Mouse (Mus musculus) adrenal gland, postnatal 14 days (tissue): ENCODE data around the gene Aarsd1. TPM values are rescaled to one million over a fixed set of nuclear protein-coding genes. Genes with fewer than 3 reads are reported as not detected.
"Not testable (repeated sequence)": the region's sequence is repeated elsewhere in the genome, so short reads cannot be mapped to it uniquely, and the experiment has no call there.

Experiments
- DNase-seq: peaks from one replicate; pipeline ENCODE4 v3.0.0; 2021; ENCODE audit warnings: mixed read lengths
- microRNA-seq, 2 experiments: library from miRNA; unstranded; fragments of <30 nt; microRNA quantifications; one replicate each; pipeline ENCODE4 v1.2.0; 2021
- total RNA-seq: library from RNA; stranded (reverse); gene quantifications from 2 replicates; pipeline ENCODE4 v1.2.3, GENCODE M21; 2021

Gene Aarsd1
- total RNA-seq, 1 experiment from 2014 or later = 41.9 TPM

GRCm38 (mm10) chr11:101378926-101379325 is 38.5 kb downstream of the Aarsd1 start:
- DNase-seq = peak; percentile 57

DNA sequence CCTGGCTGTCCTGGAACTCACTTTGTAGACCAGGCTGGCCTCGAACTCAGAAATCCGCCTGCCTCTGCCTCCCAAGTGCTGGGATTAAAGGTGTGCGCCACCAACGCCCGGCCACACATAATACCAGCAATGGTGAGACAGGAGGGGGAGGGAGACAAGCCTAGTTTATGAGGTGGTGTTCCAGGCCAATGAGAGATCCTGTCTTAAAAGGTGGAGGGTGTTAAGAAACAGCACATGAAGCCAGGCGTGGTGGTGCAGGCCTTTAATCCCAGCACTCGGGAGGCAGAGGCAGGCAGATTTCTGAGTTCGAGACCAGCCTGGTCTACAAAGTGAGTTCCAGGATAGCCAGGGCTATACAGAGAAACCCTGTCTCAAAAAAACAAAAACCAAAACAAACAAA is 39.2 kb downstream of the Aarsd1 start:
- DNase-seq = not testable (repeated sequence)

GRCm38 (mm10) chr11:101374421-101374938 is 42.9 kb downstream of the Aarsd1 start:
- no peak for DNase-seq

DNA sequence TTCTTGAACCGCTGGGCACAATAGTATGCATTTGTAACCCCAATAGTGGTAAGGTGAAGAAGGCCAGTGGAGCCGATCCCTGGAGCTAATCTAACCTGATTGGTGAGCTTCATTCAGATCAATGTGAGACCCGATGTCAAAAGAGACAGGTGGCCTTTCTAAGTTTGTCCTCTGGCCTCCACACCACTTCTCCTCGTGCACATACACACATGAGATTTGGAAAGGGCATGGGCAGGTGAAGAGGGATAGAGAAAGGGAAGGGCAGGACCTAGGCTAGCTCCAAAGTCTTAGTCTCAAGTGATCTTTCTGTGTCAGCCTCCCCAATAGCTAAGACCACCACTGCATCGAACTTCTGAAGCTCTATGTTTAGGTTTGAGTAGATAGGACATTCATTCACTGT is 47.3 kb downstream of the Aarsd1 start:
- DNase-seq = no peak

GRCm38 (mm10) chr11:101367326-101367935 is 50.0 kb downstream of the Aarsd1 start, which contains the start of gene G6pc:
Gene G6pc (plus strand): TSS chr11:101367561.
- DNase-seq = peak; percentile 56

DNA sequence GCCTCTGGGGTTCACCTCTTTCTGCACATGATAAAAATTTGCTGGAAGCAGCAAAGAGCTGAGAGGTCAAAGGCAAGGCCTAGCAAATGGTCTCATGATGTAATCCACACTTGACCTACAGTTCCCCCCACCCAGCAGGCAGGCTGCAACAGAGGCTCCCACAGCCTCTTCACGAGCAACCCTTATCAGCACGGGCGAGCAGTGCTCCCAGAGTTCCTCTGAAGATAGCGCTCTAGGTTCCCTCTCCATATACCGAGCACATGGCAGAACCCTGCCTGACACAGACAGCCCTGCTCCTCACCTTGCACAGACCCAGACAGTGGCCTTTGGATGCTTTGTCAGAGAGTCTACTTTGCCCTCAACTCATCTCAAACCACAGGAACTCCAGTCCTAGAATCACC is 52.9 kb downstream of the Aarsd1 start:
- no peak for DNase-seq

- DNase-seq = peak; percentile 45
These were observed 56.7 kb downstream of the Aarsd1 start for GRCm38 (mm10) chr11:101360651-101361113.

DNA sequence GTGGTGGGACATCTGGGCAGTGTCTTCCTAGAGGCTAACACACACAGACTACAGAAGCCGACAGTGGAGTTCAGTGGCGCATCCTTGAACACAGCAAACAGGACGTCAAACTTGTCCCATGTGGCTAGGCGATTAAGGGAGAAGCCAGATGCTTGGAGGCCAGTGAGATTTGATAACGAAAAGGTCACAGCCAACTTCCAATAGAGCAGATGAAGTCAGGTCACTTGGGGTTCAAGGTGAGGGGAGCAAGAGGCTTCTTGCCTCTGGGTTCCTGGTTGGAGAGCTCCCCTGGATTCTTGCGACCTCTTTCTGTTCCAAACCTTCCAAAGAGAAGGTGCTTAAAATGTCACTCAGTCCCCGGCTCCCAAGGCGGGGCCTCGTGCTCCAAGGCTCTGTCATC is 57.6 kb downstream of the Aarsd1 start:
- peak; percentile 46 for DNase-seq

DNA sequence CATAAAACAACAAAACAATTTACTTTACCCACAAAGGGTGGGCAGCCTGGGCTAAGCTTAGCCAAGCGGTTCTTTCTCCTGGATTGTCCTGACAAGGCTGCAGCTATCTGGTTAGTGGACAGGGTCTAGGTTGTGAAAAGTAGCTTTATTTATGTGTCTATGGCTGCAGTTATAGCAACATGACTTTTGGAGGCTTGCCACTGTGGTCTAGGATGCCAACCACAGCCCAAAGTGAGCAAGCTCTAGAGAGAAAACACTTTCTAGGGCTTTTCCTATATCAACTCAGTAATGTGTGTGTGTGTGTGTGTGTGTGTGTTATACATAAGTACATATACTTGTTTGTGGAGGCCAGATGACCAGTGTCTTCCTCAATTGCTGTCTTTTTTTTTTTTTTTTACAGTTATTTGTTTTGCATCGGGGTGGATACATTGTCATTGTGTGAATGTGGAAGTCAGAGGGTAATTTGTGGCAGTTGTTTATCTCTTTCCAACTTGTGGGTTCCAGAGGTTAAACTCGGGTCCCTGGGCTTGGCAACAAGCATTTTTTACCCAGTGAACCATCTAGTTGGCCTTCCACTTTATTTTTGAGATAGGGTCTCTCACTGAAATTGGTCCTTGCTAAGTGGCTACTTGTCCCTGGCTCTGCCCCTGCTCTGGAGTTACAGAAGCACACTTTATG is 59.8 kb downstream of the Aarsd1 start:
- peak; percentile 48 for DNase-seq

Small RNA genes lying within 50 kb of the gene (microRNA-seq; reads per million reads assigned to microRNA genes)
- 0 reads per million in 2 experiments for gene Mir6929

Other genes starting within 250 kb of the Aarsd1 start
- gene Cntnap1, start 247.1 kb downstream of the Aarsd1 start, total RNA-seq = 10.9 and 13.5 TPM in 2 replicates
- 30.5 and 32.7 TPM in 2 replicates for gene Plekhh3, start 246.3 kb downstream of the Aarsd1 start, total RNA-seq
- gene Ccr10, start 242.2 kb downstream of the Aarsd1 start, total RNA-seq = 1.4 and 1.5 TPM in 2 replicates
- gene Ezh1, start 191.2 kb downstream of the Aarsd1 start, total RNA-seq = 28.8 and 37.7 TPM in 2 replicates
- gene Ramp2, start 171.6 kb downstream of the Aarsd1 start, total RNA-seq = 107 and 145 TPM in 2 replicates
- gene Vps25, start 163.9 kb downstream of the Aarsd1 start, total RNA-seq = 116 and 120 TPM in 2 replicates
- gene Wnk4, start 157.0 kb downstream of the Aarsd1 start, total RNA-seq = 3.4 and 3.6 TPM in 2 replicates
- 0.44 and 0.86 TPM in 2 replicates for gene Cntd1, start 138.6 kb downstream of the Aarsd1 start, total RNA-seq
- gene Coa3, start 138.5 kb downstream of the Aarsd1 start, total RNA-seq = 79.4 and 80.1 TPM in 2 replicates
- 135 and 147 TPM in 2 replicates for gene Becn1, start 115.3 kb downstream of the Aarsd1 start, total RNA-seq
- 148 and 152 TPM in 2 replicates for gene Psme3, start 101.4 kb downstream of the Aarsd1 start, total RNA-seq
- 7.3 and 10.2 TPM in 2 replicates for gene Aoc2, start 92.6 kb downstream of the Aarsd1 start, total RNA-seq
- gene Aoc3, start 87.0 kb downstream of the Aarsd1 start, total RNA-seq = 125 and 168 TPM in 2 replicates
- gene G6pc, start 50.1 kb downstream of the Aarsd1 start, total RNA-seq = 8.4 and 26.4 TPM in 2 replicates
- 3.9 and 6.0 TPM in 2 replicates for gene Gm27029, start 7.2 kb upstream of the Aarsd1 start, total RNA-seq
- 19.6 and 20.9 TPM in 2 replicates for gene Rundc1, start 7.5 kb upstream of the Aarsd1 start, total RNA-seq
- 3.2 and 5.3 TPM in 2 replicates for gene Ptges3l, start 7.7 kb upstream of the Aarsd1 start, total RNA-seq
- gene Rpl27, start 24.7 kb upstream of the Aarsd1 start, total RNA-seq = 98.3 and 102 TPM in 2 replicates
- 29.0 and 29.6 TPM in 2 replicates for gene Ifi35, start 30.8 kb upstream of the Aarsd1 start, total RNA-seq
- gene Rnd2, start 47.4 kb upstream of the Aarsd1 start, total RNA-seq = 8.9 and 9.6 TPM in 2 replicates
- gene Vat1, start 48.6 kb upstream of the Aarsd1 start, total RNA-seq = 74.7 and 95.1 TPM in 2 replicates
- gene Brca1, start 134.3 kb upstream of the Aarsd1 start, total RNA-seq = 4.9 and 6.6 TPM in 2 replicates
- gene Nbr1, start 134.5 kb upstream of the Aarsd1 start, total RNA-seq = 128 and 130 TPM in 2 replicates
- 9.6 and 11.0 TPM in 2 replicates for gene Tmem106a, start 164.6 kb upstream of the Aarsd1 start, total RNA-seq
- gene Gm11634, start 181.6 kb upstream of the Aarsd1 start, total RNA-seq = not detected in 2 replicates
- gene Rdm1, start 209.6 kb upstream of the Aarsd1 start, total RNA-seq = 22.9 and 26.6 TPM in 2 replicates
- 12.6 and 15.6 TPM in 2 replicates for gene Arl4d, start 247.9 kb upstream of the Aarsd1 start, total RNA-seq